Mouse (Mus musculus): Measurements from ENCODE around the gene Hnrnpab.

Hnrnpab gene

GRCm38 (mm10) chr11:51602253-51602652 lies 4.4 kb downstream of the Hnrnpab start:
- no peak for DNase-seq

- no peak for DNase-seq
Observed at GRCm38 (mm10) chr11:51597553-51597952, 9.1 kb downstream of the Hnrnpab start.

- no peak for DNase-seq
Observed at GRCm38 (mm10) chr11:51595459-51596083, 11.1 kb downstream of the Hnrnpab start.

DNA sequence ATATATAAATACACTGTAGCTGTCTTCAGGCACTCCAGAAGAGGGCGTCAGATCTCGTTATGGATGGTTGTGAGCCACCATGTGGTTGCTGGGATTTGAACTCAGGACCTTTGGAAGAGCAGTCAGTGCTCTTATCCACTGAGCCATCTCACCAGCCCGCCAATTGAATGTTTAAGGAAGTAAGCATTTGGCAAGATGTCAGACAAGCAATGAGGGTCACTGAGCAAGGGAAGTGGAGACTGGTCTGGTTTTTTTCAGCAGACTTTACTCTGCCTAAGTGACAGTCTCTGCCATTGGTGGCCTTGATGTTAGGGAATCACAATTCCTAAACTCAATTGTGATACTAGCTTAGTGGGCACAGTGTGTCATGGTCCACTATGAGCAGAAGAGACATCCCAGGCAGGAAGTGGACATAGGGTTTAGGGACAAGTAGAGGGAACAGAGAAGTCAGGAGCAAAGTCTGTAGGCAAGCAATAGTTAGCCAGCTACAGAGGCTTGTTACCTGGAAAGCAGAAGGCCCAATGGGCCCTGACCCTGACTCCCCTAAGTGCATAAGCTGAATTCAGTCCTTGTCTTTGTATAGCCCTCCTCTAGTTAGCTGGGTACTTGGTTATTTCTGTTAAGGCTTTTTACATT lies 11.8 kb downstream of the Hnrnpab start:
- DNase-seq, result no peak

DNA sequence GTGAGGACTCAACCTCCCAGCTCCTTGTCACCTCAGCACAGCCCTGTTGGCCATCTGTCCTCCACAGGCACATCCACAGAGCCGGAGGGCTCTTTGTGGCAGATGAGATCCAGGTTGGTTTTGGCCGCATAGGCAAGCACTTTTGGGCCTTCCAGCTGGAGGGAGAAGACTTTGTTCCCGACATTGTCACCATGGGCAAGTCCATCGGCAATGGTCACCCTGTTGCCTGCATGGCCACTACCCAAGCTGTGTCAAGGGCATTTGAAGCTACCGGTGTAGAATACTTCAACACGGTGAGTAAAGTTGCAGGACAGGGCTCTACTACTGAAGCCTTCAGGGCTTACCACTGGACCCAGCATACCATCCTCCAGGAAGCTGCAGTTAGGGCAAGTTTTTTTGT lies 12.8 kb downstream of the Hnrnpab start:
- DNase-seq, result no peak

DNA sequence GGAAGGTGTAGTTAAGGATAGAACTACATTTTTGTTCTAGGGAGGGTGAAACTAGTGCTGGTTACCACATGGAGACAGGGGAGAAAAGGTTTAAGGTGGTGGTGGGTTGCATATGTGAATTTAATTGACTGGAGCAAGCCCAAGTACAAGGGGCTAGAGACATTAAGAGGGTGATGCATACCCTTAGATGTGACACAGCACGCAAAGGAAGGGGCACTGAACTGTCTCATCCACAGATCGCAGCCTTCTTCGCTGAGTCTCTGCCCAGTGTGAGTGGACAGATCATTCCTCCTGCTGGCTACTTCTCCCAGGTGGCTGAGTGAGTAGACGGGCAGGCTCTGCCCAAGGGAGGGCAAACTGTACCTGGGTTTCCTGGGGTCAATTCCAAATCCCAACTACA lies 13.3 kb downstream of the Hnrnpab start:
- no peak for DNase-seq

- DNase-seq, result no peak
Observed at GRCm38 (mm10) chr11:51591915-51592314, 14.7 kb downstream of the Hnrnpab start.

GRCm38 (mm10) chr11:51591168-51591567 lies 15.5 kb downstream of the Hnrnpab start:
- DNase-seq, result no peak

DNA sequence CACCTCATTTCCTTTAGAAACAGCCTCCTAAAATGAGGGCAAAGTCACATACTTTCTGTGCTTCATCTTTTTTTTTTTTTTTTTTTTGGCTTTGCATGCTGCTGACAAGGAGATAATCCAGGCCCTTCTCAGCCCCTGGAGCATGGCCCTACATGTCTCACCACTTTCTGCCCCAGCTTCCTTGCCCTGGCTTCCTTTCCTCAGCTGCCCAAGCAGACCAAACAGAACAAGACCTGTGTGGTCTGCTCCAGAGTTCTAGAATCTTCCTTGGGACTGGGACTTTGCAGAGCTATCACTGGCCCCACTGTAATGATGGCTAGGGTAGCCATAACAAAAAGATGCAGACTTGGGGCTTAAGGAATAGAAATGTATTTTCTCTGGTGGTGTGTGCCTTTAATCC lies 16.6 kb downstream of the Hnrnpab start:
- DNase-seq, result no peak

GRCm38 (mm10) chr11:51588833-51589232 lies 17.8 kb downstream of the Hnrnpab start:
- DNase-seq, result no peak

DNA sequence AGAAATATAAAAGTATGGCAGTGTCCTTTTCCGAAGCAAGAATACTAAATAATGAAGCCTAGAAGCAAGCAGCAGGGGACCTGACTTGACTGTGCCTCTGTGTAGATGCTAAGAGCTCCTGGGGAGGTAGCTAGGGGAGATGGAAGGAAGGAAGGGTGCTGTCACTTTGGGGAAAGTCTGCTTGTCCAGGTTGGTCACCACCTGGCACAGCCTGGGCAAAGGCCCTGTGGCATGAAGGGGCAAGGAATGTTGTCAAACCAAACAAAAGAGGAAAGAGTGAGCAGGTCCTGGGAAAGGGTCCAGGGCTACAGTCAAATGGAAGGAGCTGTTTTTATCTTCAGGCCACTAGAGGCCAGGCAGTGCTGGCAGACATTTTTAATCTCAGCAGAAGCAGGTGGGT lies 19.6 kb downstream of the Hnrnpab start:
- DNase-seq, result no peak

- no peak for DNase-seq
Observed at GRCm38 (mm10) chr11:51586411-51586810, 20.2 kb downstream of the Hnrnpab start.

GRCm38 (mm10) chr11:51585608-51586252 lies 20.9 kb downstream of the Hnrnpab start:
- no peak for DNase-seq

DNA sequence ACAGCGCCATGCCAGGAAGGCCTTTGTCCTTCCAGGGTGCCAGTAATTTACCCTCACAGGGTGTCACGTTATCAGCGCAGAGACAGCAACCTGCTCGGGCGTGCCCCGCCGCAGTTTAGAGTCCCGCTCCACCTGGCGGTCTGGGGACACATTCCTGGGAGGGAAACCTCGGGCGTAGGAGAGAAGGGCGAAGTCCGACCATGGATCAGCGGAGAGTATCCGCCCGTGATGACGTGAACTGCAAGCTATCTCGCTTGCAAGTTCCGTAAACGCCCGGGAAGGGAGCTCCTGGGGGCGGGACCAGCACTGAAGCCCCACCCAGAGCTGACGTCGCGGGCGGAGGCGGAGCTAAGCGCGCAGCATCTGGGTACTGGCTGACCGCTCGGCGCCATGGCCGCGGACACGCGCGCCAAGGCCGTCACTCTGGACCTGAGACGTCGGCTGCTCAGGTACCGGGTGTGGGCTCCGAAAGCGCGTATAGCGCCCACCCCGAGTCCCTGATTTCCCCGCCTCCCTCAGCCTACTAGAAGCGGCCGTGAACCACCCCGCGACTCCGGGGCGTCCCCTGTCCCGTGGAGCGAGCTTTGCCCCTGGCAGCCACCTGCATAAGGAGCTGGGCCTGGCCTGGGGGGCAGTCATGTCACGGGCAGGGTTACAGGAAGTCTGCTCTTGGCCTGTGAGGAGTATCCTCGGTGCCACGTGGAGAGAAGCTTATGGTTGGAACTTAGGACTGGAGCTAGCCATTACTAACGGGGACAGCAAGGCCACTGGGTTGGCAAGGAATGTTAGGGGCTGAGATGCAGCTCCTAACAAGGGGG lies 22.0 kb downstream of the Hnrnpab start, which contains the start of gene Phykpl:
Gene Phykpl, plus strand, starts transcription at position 327 of the 818 bp plus-strand sequence.
- DNase-seq, result peak; percentile 96

DNA sequence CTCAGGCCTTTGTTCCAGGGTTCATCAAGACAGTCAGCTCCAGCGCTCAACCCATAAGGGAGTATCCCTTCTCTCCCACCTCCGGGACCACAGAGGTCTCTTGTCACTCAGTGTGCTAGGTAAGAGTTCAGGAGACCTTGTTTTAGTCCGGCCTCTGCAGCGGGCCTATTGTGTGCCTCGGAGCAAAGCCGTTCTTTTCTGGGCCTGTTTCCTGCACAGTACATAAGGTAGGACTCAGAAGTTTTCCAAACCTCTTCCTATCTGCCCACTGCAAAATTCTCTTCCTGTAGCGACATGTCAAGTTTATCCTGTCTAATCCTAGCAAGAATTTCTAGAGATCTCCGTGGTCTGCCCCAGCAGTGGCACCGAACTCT lies 22.6 kb downstream of the Hnrnpab start:
- no peak for DNase-seq

- peak; percentile 44 for DNase-seq
Observed at GRCm38 (mm10) chr11:51582713-51583112, 23.9 kb downstream of the Hnrnpab start.

GRCm38 (mm10) chr11:51579024-51579423 lies 27.6 kb downstream of the Hnrnpab start:
- DNase-seq, result no peak

DNA sequence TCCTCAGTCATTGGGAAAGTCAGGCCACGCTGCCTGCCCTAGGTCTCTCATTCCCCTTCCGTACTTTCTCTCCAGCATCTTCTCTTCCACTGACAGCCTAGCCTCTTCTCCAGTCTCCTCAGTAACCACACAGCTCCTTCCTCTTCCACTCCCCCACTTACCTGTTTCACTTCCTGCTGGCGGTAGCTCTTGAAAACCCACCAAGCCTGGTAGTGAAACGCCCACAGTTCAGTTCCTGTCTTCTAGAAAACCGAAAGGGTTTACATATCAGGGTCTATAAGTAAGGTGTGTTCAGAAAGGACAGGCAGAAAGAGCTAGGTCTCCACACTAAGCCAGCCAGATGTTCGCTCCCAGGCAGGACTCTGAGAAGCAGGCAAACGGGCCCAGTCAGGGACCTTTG lies 29.1 kb downstream of the Hnrnpab start:
- DNase-seq, result no peak

DNA sequence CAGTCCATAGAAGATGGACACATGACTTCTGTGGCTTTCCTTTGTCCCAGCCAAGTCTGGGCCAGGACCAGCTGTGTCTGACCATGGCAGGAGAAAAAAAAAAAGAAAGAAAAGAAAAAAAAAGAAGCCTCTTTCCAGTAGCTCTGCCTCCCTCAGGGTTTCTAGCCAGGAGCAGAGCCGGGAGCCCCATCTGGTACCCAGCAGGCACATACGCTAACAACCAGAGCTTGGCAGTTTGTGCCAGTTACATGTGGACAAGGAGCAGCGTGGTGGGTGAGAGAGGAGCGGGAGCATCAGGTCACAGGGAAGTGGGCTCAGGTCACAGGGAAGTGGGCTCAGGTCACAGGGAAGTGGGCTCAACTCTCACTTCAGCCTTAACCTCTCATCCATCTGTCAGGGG lies 30.2 kb downstream of the Hnrnpab start:
- no peak for DNase-seq

- no peak for DNase-seq
Observed at GRCm38 (mm10) chr11:51568801-51569200, 37.8 kb downstream of the Hnrnpab start.

DNA sequence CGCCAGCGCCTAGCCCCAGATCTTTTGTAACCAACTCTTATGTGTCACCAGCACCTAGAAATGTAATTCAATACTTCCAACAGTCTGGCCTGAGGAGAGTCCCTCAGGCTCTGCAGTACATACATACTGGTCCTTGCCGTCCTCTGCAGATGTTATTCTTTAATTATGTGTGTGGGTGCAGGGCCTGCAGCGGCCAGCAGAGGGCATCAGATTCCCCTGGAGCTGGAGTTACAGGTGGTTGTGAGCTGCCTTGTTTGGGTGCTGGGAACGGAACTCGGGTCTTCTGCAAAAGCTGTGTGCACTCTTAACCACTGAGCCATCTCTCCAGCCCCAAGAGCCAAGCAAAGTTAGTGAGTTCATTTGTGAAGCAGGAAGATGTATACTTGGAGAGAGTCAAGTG lies 40.7 kb downstream of the Hnrnpab start:
- no peak for DNase-seq

DNA sequence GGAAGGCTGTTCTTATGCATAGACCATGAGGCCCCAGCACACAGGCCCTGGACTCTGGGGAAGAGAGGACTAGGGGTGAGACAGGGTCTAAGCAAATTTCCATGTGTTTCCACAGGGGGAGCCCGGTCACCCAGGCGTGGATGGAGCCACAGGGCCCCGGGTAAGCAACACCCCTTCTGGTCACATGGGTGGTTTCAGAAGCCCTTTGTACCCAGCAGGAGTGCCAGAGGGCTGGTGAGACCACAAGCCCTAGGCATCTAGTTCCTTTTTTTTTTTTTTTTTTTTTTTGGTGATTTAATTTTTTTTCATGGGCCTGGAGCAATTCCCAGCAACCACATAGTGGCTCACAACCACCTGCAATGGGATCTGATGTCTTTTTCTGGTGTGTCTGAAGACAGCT lies 41.6 kb downstream of the Hnrnpab start:
- DNase-seq, result no peak

DNA sequence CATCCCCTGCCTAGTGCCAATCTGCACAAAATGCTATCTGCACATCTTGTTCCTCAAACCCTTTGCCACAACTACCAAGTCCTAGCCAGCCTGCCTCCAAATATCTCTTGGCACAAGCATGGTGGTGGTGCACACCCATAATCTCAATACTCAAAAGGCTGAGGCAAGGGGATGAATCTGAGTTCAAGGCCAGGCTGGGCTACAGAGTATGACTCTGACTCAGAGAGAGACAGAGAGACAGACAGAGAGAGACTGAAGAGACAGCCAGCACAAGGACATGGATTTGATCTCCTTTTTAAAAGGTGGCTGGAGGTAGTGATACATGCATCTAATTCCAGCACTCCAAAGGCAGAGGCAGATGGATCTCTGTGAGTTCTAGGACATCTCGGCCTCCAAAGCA lies 43.4 kb downstream of the Hnrnpab start:
- no peak for DNase-seq

GRCm38 (mm10) chr11:51555066-51555465 lies 51.6 kb downstream of the Hnrnpab start:
- DNase-seq, result no peak

All from right cerebral cortex, adult 18-20 months (tissue).